Mouse (Mus musculus) liver, adult 2 months (tissue): ENCODE measurements around the gene Rgcc. TPM values are rescaled to one million over a fixed set of nuclear protein-coding genes. Genes with fewer than 3 reads are reported as not detected.

Source experiments
- DNase-seq: peaks from one replicate; pipeline ENCODE4 v3.0.0-alpha.2; 2011; ENCODE audit warnings: low read depth, low spot score; ENCODE audit errors: extremely low read depth
- H3K27ac ChIP-seq: fragments of 200-500 bp; replicated peaks from 2 replicates; pipeline ENCODE4 v1.5.1; 2012; ENCODE audit warnings: low read depth, mild to moderate bottlenecking, control low read depth, inconsistent platforms, low read length; ENCODE audit not compliant: insufficient read depth
- H3K27me3 ChIP-seq: fragments of 200-500 bp; 2 replicates; pipeline ENCODE4 v1.6.1; 2012; ENCODE audit warnings: mild to moderate bottlenecking, moderate library complexity, low read length, inconsistent platforms; ENCODE audit not compliant: control insufficient read depth, insufficient read depth
- H3K36me3 ChIP-seq: fragments of 200-500 bp; 2 replicates; pipeline ENCODE4 v1.6.1; 2012; ENCODE audit warnings: low read length, inconsistent platforms; ENCODE audit not compliant: control insufficient read depth, insufficient read depth
- H3K4me1 ChIP-seq: fragments of 200-500 bp; 2 replicates; pipeline ENCODE4 v1.6.1; 2011; ENCODE audit warnings: low read length; ENCODE audit not compliant: control insufficient read depth, insufficient read depth
- H3K4me3 ChIP-seq: fragments of 200-500 bp; 2 replicates; pipeline ENCODE4 v1.5.1; 2011; ENCODE audit warnings: low read depth, mild to moderate bottlenecking, control low read depth, low read length, moderate library complexity; ENCODE audit not compliant: insufficient read depth
- H3K79me2 ChIP-seq: fragments of 200-500 bp; 2 replicates; pipeline ENCODE4 v1.6.1; 2012; ENCODE audit warnings: inconsistent platforms, mild to moderate bottlenecking, low read length, moderate library complexity; ENCODE audit not compliant: control insufficient read depth, insufficient read depth
- H3K9ac ChIP-seq: fragments of 200-500 bp; 2 replicates; pipeline ENCODE4 v1.6.1; 2012; ENCODE audit warnings: low read depth, mild to moderate bottlenecking, control low read depth, inconsistent platforms, low read length
- CTCF ChIP-seq: fragments of 200-500 bp; IDR thresholded peaks from 2 replicates; pipeline ENCODE4 v1.5.1; 2011; ENCODE audit warnings: low read depth, low read length, control low read depth
- POLR2A ChIP-seq: fragments of 200-500 bp; IDR thresholded peaks from 2 replicates; pipeline ENCODE4 v1.6.1; 2011; ENCODE audit warnings: low read length, control low read depth; ENCODE audit not compliant: insufficient read depth; ENCODE audit errors: extremely low read depth
- WGBS: fragments of 180-500 bp; shearing (Covaris S2); methylation state at CpG from one replicate; pipeline ENCODE4 v1.1.7; 2018; 5-methylcytosine and 5-hydroxymethylcytosine counted together
- polyA plus RNA-seq: library from polyadenylated mRNA; depleted of rRNA; stranded (reverse); fragments of >200 nt; gene quantifications from 2 replicates; pipeline ENCODE4 v1.2.3, GENCODE M21; 2012
- total RNA-seq: library from RNA; depleted of rRNA; stranded (reverse); fragments of >200 nt; gene quantifications from 2 replicates; pipeline ENCODE4 v1.2.3, GENCODE M21; 2014

The Rgcc gene
- total and polyA plus RNA-seq, 2 experiments, result 0.18 to 0.61 TPM

GRCm38 (mm10) chr14:79293119-79293780 is 8.2 kb downstream of the Rgcc start:
- Histone ChIP-seq H3K9ac (no peak overlapping the region), H3K27me3 (peaks cover 2% of the 10 kb centered on the region; the same call in 1 of the 2 replicates), H3K27ac (no peak overlapping the region), H3K36me3 (no peaks in the 10 kb centered on the region), H3K79me2 (no peaks in the 10 kb centered on the region), H3K4me3 (no peak overlapping the region), H3K4me1 (no peaks in the 10 kb centered on the region)
- WGBS, result 55% methylated on average over 13 of the region's 16 CpGs
- no peak for TF ChIP-seq POLR2A
- no peak for TF ChIP-seq CTCF
- peak; percentile 12 for DNase-seq

- WGBS, result 98% methylated on average over 4 of the region's 4 CpGs
- TF ChIP-seq POLR2A, result no peak
- no peak for TF ChIP-seq CTCF
- no peak overlapping the region for H3K27ac ChIP-seq
- no peak for DNase-seq
- H3K79me2 ChIP-seq, result no peaks in the 10 kb centered on the region
- H3K4me3 ChIP-seq, result no peak overlapping the region
- H3K9ac ChIP-seq, result no peak overlapping the region
- no peaks in the 10 kb centered on the region for H3K4me1 ChIP-seq
- no peaks in the 10 kb centered on the region for H3K36me3 ChIP-seq
- H3K27me3 ChIP-seq, result no peaks in the 10 kb centered on the region; the same call in 1 of the 2 replicates
Measured at GRCm38 (mm10) chr14:79291629-79292028, 9.8 kb downstream of the Rgcc start.

- DNase-seq, result no peak
- no peak overlapping the region for H3K27ac ChIP-seq
- no peaks in the 10 kb centered on the region; the same call in 1 of the 2 replicates for H3K27me3 ChIP-seq
- H3K79me2 ChIP-seq, result no peaks in the 10 kb centered on the region
- no peaks in the 10 kb centered on the region for H3K36me3 ChIP-seq
- no peaks in the 10 kb centered on the region for H3K4me1 ChIP-seq
- H3K9ac ChIP-seq, result no peak overlapping the region
- WGBS, result 77% methylated on average over 15 of the region's 15 CpGs
- H3K4me3 ChIP-seq, result no peak overlapping the region
- TF ChIP-seq POLR2A (no peak), CTCF (no peak)
Measured at GRCm38 (mm10) chr14:79290683-79291425, 10.6 kb downstream of the Rgcc start.

- DNase-seq, result no peak
- Histone ChIP-seq H3K4me3 (no peak overlapping the region), H3K9ac (no peak overlapping the region), H3K79me2 (no peaks in the 10 kb centered on the region), H3K27me3 (no peaks in the 10 kb centered on the region; the same call in 1 of the 2 replicates), H3K36me3 (no peaks in the 10 kb centered on the region), H3K4me1 (no peaks in the 10 kb centered on the region), H3K27ac (no peak overlapping the region)
- TF ChIP-seq POLR2A, result no peak
- no peak for TF ChIP-seq CTCF
- 19% methylated on average over 9 of the region's 9 CpGs for WGBS
Measured at GRCm38 (mm10) chr14:79289909-79290308, 11.5 kb downstream of the Rgcc start.

- no peaks in the 10 kb centered on the region; the same call in 1 of the 2 replicates for H3K27me3 ChIP-seq
- no peak overlapping the region for H3K27ac ChIP-seq
- 75% methylated on average over 3 of the region's 3 CpGs for WGBS
- H3K36me3 ChIP-seq, result no peaks in the 10 kb centered on the region
- TF ChIP-seq CTCF (peak; percentile 40), POLR2A (no peak)
- DNase-seq, result no peak
- no peak overlapping the region for H3K9ac ChIP-seq
- H3K4me3 ChIP-seq, result no peak overlapping the region
- no peaks in the 10 kb centered on the region for H3K4me1 ChIP-seq
- H3K79me2 ChIP-seq, result no peaks in the 10 kb centered on the region
Measured at GRCm38 (mm10) chr14:79288280-79288679, 13.2 kb downstream of the Rgcc start.

GRCm38 (mm10) chr14:79287251-79287863 is 14.1 kb downstream of the Rgcc start:
- WGBS, result 93% methylated on average over 7 of the region's 7 CpGs
- Histone ChIP-seq H3K9ac (no peak overlapping the region), H3K36me3 (no peaks in the 10 kb centered on the region), H3K79me2 (no peaks in the 10 kb centered on the region), H3K27ac (no peak overlapping the region), H3K27me3 (no peaks in the 10 kb centered on the region; the same call in 1 of the 2 replicates), H3K4me3 (no peak overlapping the region), H3K4me1 (no peaks in the 10 kb centered on the region)
- TF ChIP-seq POLR2A, result no peak
- TF ChIP-seq CTCF, result no peak
- DNase-seq, result no peak
